Mouse (Mus musculus): ENCODE measurements at regions not wholly inside any gene's neighbourhood (a gene's known extent, or its start where the extent isn't known, plus 50 kb on each side); places are given as distances from the start of the nearest gene placed in this dataset.

- no peak for TF ChIP-seq POLR2A (IDR thresholded peaks at IDR 0.05; ENCODE audit: borderline replicate concordance, extremely low read depth, low read depth, low read length)
- TF ChIP-seq CTCF (IDR thresholded peaks at IDR 0.05; ENCODE audit: insufficient read depth, low read length), result no peak
Measured at GRCm38 (mm10) chr12:54509903-54510302, 146.5 kb downstream of the Sptssa start.

Measured in lung, adult 2 months (tissue).